Mouse (Mus musculus): Measurements from ENCODE around the gene Adh7. TPM values are rescaled to one million over a fixed set of nuclear protein-coding genes. Genes with fewer than 3 reads are reported as not detected.

The Adh7 gene
- polyA plus RNA-seq, 1 experiment from 2014 or later, result 0.50 TPM

- H3K4me1 ChIP-seq, result peaks cover 14% of the 10 kb centered on the region
- peak; percentile 75; the same call in 1 of the 2 replicates for ATAC-seq (ENCODE audit: borderline replicate concordance, extremely low read depth, low FRiP score, low TSS enrichment)
- H3K4me3 ChIP-seq, result no peak overlapping the region
- H3K9ac ChIP-seq, result no peak overlapping the region
- H3K4me2 ChIP-seq, result no peak overlapping the region
- no peaks in the 10 kb centered on the region for H3K36me3 ChIP-seq
- H3K27me3 ChIP-seq, result no peaks in the 10 kb centered on the region
- H3K27ac ChIP-seq, result peak overlapping the region; percentile 85
- no peaks in the 10 kb centered on the region for H3K9me3 ChIP-seq
- WGBS, result 36% methylated on average over 9 of the region's 9 CpGs
These were observed 38.4 kb downstream of the Adh7 start for GRCm38 (mm10) chr3:138255780-138256550.

- WGBS, result 90% methylated on average over 11 of the region's 11 CpGs
- no peak within 1 kb of the TSS; the same call in 1 of the 2 replicates for H3K27ac ChIP-seq
- no peak within 1 kb of the TSS for H3K4me3 ChIP-seq
- H3K27me3 ChIP-seq, result no peaks in the 10 kb centered on the region
- no peak within 1 kb of the TSS for H3K9ac ChIP-seq
- ATAC-seq (ENCODE audit: borderline replicate concordance, extremely low read depth, low FRiP score, low TSS enrichment), result no peak
- no peaks in the 10 kb centered on the region for H3K9me3 ChIP-seq
- H3K36me3 ChIP-seq, result no peaks in the 10 kb centered on the region
- peaks cover 24% of the 10 kb centered on the region for H3K4me1 ChIP-seq
- no peak within 1 kb of the TSS for H3K4me2 ChIP-seq
These were observed 43.4 kb downstream of the Adh7 start, which contains the start of gene Adh1 for GRCm38 (mm10) chr3:138260721-138261669. Adh1 (plus strand) TSS chr3:138260991.

GRCm38 (mm10) chr3:138262568-138262967, 45.0 kb downstream of the Adh7 start:
- no peaks in the 10 kb centered on the region for H3K36me3 ChIP-seq
- peak; percentile 36; the same call in 1 of the 2 replicates for ATAC-seq (ENCODE audit: borderline replicate concordance, extremely low read depth, low FRiP score, low TSS enrichment)
- peaks cover 14% of the 10 kb centered on the region; the same call in 1 of the 2 replicates for H3K4me1 ChIP-seq
- WGBS, result 20% methylated on average over 4 of the region's 4 CpGs
- no peak overlapping the region for H3K4me3 ChIP-seq
- H3K27ac ChIP-seq, result peak overlapping the region; percentile 58
- no peak overlapping the region for H3K4me2 ChIP-seq
- H3K9ac ChIP-seq, result no peak overlapping the region
- H3K27me3 ChIP-seq, result no peaks in the 10 kb centered on the region
- H3K9me3 ChIP-seq, result no peaks in the 10 kb centered on the region

GRCm38 (mm10) chr3:138263154-138263930, 45.8 kb downstream of the Adh7 start:
- Histone ChIP-seq H3K4me2 (no peak overlapping the region), H3K27me3 (no peaks in the 10 kb centered on the region), H3K4me3 (no peak overlapping the region), H3K9me3 (no peaks in the 10 kb centered on the region), H3K9ac (no peak overlapping the region), H3K4me1 (peaks cover 14% of the 10 kb centered on the region; the same call in 1 of the 2 replicates), H3K27ac (peak overlapping the region; percentile 58), H3K36me3 (no peaks in the 10 kb centered on the region)
- peak; percentile 71; the same call in 1 of the 2 replicates for ATAC-seq (ENCODE audit: borderline replicate concordance, extremely low read depth, low FRiP score, low TSS enrichment)
- WGBS, result 49% methylated on average over 5 of the region's 5 CpGs

GRCm38 (mm10) chr3:138264648-138265047, 47.1 kb downstream of the Adh7 start:
- Histone ChIP-seq H3K27ac (no peak overlapping the region), H3K4me3 (no peak overlapping the region), H3K4me2 (no peak overlapping the region), H3K9ac (no peak overlapping the region), H3K27me3 (no peaks in the 10 kb centered on the region), H3K9me3 (no peaks in the 10 kb centered on the region), H3K36me3 (no peaks in the 10 kb centered on the region), H3K4me1 (peaks cover 14% of the 10 kb centered on the region; the same call in 1 of the 2 replicates)
- ATAC-seq (ENCODE audit: borderline replicate concordance, extremely low read depth, low FRiP score, low TSS enrichment), result no peak
- 51% methylated on average over 3 of the region's 3 CpGs for WGBS

GRCm38 (mm10) chr3:138270507-138270906, 52.9 kb downstream of the Adh7 start:
- WGBS, result 6% methylated on average over 1 of the region's 1 CpGs
- no peak overlapping the region for H3K9ac ChIP-seq
- H3K4me1 ChIP-seq, result no peaks in the 10 kb centered on the region
- no peak overlapping the region for H3K4me3 ChIP-seq
- no peak overlapping the region for H3K27ac ChIP-seq
- no peaks in the 10 kb centered on the region for H3K36me3 ChIP-seq
- H3K4me2 ChIP-seq, result no peak overlapping the region
- ATAC-seq (ENCODE audit: borderline replicate concordance, extremely low read depth, low FRiP score, low TSS enrichment), result no peak
- no peaks in the 10 kb centered on the region for H3K27me3 ChIP-seq
- H3K9me3 ChIP-seq, result no peaks in the 10 kb centered on the region

- Histone ChIP-seq H3K27me3 (no peaks in the 10 kb centered on the region), H3K4me1 (no peaks in the 10 kb centered on the region), H3K36me3 (no peaks in the 10 kb centered on the region), H3K4me3 (no peak overlapping the region), H3K27ac (no peak overlapping the region), H3K4me2 (no peak overlapping the region), H3K9ac (no peak overlapping the region), H3K9me3 (no peaks in the 10 kb centered on the region)
- 82% methylated on average over 2 of the region's 2 CpGs for WGBS
- no peak for ATAC-seq (ENCODE audit: borderline replicate concordance, extremely low read depth, low FRiP score, low TSS enrichment)
These were observed 53.7 kb downstream of the Adh7 start for GRCm38 (mm10) chr3:138271297-138271696.

- no peaks in the 10 kb centered on the region for H3K36me3 ChIP-seq
- H3K9me3 ChIP-seq, result no peaks in the 10 kb centered on the region
- H3K4me3 ChIP-seq, result no peak overlapping the region
- ATAC-seq (ENCODE audit: borderline replicate concordance, extremely low read depth, low FRiP score, low TSS enrichment), result no peak
- H3K4me2 ChIP-seq, result no peak overlapping the region
- no peak overlapping the region for H3K9ac ChIP-seq
- 76% methylated on average over 7 of the region's 7 CpGs for WGBS
- no peak overlapping the region for H3K27ac ChIP-seq
- H3K27me3 ChIP-seq, result no peaks in the 10 kb centered on the region
- H3K4me1 ChIP-seq, result peaks cover 4% of the 10 kb centered on the region; the same call in 1 of the 2 replicates
These were observed 55.5 kb downstream of the Adh7 start for GRCm38 (mm10) chr3:138273080-138273479.

GRCm38 (mm10) chr3:138275100-138275499, 57.5 kb downstream of the Adh7 start:
- no peak overlapping the region for H3K9ac ChIP-seq
- ATAC-seq (ENCODE audit: borderline replicate concordance, extremely low read depth, low FRiP score, low TSS enrichment), result no peak
- no peak overlapping the region for H3K4me3 ChIP-seq
- no peaks in the 10 kb centered on the region for H3K36me3 ChIP-seq
- H3K4me2 ChIP-seq, result no peak overlapping the region
- 47% methylated on average over 3 of the region's 3 CpGs for WGBS
- H3K27ac ChIP-seq, result no peak overlapping the region
- no peaks in the 10 kb centered on the region for H3K9me3 ChIP-seq
- no peaks in the 10 kb centered on the region for H3K27me3 ChIP-seq
- H3K4me1 ChIP-seq, result peaks cover 5% of the 10 kb centered on the region; the same call in 1 of the 2 replicates

GRCm38 (mm10) chr3:138282556-138282955, 65.0 kb downstream of the Adh7 start:
- Histone ChIP-seq H3K4me1 (peaks cover 10% of the 10 kb centered on the region; the same call in 1 of the 2 replicates), H3K4me3 (no peak overlapping the region), H3K36me3 (peaks cover 31% of the 10 kb centered on the region), H3K9ac (no peak overlapping the region), H3K27ac (no peak overlapping the region), H3K4me2 (no peak overlapping the region), H3K9me3 (no peaks in the 10 kb centered on the region), H3K27me3 (no peaks in the 10 kb centered on the region)
- 95% methylated on average over 9 of the region's 9 CpGs for WGBS
- ATAC-seq (ENCODE audit: borderline replicate concordance, extremely low read depth, low FRiP score, low TSS enrichment), result no peak

Data from lung, embryonic 15.5 days (tissue).